Mouse (Mus musculus): ENCODE data around the gene Slc16a1.
"Not testable (repeated sequence)": the region's sequence is repeated elsewhere in the genome, so short reads cannot be mapped to it uniquely, and the experiment has no call there.

DNA sequence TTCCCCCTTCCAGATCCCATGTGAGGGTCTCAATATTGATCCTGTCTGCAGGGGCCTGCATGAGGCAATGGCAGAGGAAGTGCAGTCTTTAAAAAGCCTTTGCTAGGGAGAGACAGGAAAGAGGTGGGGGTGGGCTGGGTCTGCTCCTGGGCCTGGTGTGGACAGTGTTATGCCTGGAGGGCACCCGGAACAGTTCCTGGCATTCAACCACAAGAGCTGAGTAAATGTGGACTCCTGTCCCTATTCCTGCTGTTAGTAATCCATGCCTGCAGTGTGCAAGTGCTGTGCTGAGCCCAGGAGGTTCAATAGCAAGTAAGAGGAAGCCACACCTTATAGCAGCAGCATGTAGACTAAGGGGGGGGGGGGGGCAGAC, 69.3 kb downstream of the Slc16a1 start:
- TF ChIP-seq CTCF, EP300 (IDR thresholded peaks at IDR 0.05; ENCODE audit: low read depth): not testable (repeated sequence)
